Mouse (Mus musculus): ENCODE measurements around the gene Gm10974.

DNA sequence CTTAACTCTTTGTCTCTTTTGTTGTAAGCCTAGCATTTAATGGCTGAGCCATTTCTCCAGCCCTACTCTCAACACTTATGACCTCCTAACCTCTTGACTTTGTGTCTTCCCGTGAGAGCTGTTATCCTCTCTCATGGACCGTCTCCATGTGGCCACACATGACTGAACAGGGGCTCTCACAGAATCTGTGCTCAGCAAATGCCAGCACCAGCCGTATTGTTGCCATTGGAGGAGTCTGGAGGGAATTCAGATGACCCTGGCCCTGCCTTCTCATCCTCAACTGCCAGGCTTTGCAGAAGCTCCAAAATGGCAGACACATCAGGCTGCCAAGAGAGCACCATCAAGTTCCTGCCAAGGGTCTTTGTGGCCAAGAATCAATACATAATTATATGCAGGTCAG is 31.6 kb downstream of the Gm10974 start:
- TF ChIP-seq CTCF (conservative IDR thresholded peaks at IDR 0.05 in 1 of 2, IDR thresholded peaks at IDR 0.05 in 1 of 2; ENCODE audit: low read depth in 2 of 2, low read length in 2 of 2) = no peak
- no peak for TF ChIP-seq POLR2A (IDR thresholded peaks at IDR 0.05; ENCODE audit: low read depth, low read length)
- TF ChIP-seq USF2 (conservative IDR thresholded peaks at IDR 0.05; ENCODE audit: low read depth, low read length) = no peak
- TF ChIP-seq POLR2AphosphoS2 (IDR thresholded peaks at IDR 0.05; ENCODE audit: low read depth, low read length) = no peak
- no peak for TF ChIP-seq KAT2A (IDR thresholded peaks at IDR 0.05; ENCODE audit: insufficient replicate concordance, low read length)
- TF ChIP-seq BHLHE40 (IDR thresholded peaks at IDR 0.05; ENCODE audit: low read depth, low read length) = no peak
- no peak for TF ChIP-seq ETS1 (conservative IDR thresholded peaks at IDR 0.05; ENCODE audit: low read depth, low read length)
- TF ChIP-seq CHD2 (IDR thresholded peaks at IDR 0.05; ENCODE audit: low read length) = no peak
- TF ChIP-seq ZC3H11A (IDR thresholded peaks at IDR 0.05; ENCODE audit: low read depth, low read length) = no peak
- TF ChIP-seq GABPA (IDR thresholded peaks at IDR 0.05; ENCODE audit: insufficient replicate concordance, low read depth, low read length) = no peak
- TF ChIP-seq RAD21 (IDR thresholded peaks at IDR 0.05; ENCODE audit: low read depth, low read length) = no peak

Measured in CH12.LX (cell line).